Mouse (Mus musculus) cerebellum, adult 2 months (tissue): ENCODE measurements around the gene Fgfr2.

Experiments used
- CTCF ChIP-seq: fragments of 200-500 bp; IDR thresholded peaks from 2 replicates; pipeline ENCODE4 v1.5.1; 2011; ENCODE audit warnings: low read depth, mild to moderate bottlenecking, control low read depth, low read length, moderate library complexity, borderline replicate concordance; ENCODE audit not compliant: insufficient read depth
- POLR2A ChIP-seq: fragments of 200-500 bp; IDR thresholded peaks from 2 replicates; pipeline ENCODE4 v1.6.1; 2011; ENCODE audit warnings: low read length, control low read depth, borderline replicate concordance; ENCODE audit not compliant: insufficient read depth

- TF ChIP-seq POLR2A: no peak
- TF ChIP-seq CTCF: no peak
These were observed 994.5 kb downstream of the Fgfr2 start for GRCm38 (mm10) chr7:132128687-132129086.
